Comparison of ENCODE assay signal across 12 mouse cellular contexts in the genomic region with DNA sequence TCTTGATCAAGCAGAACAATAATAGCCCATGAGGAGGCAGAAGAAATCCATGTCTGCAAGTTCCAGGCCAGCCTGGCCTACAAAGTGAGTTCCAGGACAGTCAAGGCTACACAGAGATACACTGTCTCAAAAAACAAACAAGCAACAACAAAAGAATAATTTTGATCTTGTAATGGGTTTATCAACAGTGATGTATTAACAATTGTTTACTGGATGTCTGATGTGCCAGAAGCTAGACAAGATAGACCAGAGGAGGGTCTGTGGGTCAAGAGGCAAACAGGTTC.
"Had no signal": no experiment of that assay in that cellular context is flagged by ENCODE, and none has a peak within 500 bp of the region (broad histone marks: within the 10 kb centered on the region; RNA-seq: fewer than 3 reads in every experiment).

No protein-coding gene starts in this region.

- H3K4me2 ChIP-seq: hindbrain, embryonic 13.5 days; midbrain, embryonic 12.5 days; neural tube, embryonic 13.5 days had no signal

- H3K4me3 ChIP-seq: hindbrain, embryonic 13.5 days; limb, embryonic 15.5 days; midbrain, embryonic 12.5 days; neural tube, embryonic 13.5 days had no signal

- DNase-seq: kidney, postnatal 10 days; layer of hippocampus, adult 9-11 months; layer of hippocampus, postnatal 36 days; lung, adult 18-20 months; retina, postnatal 1 day; thymus, postnatal 4 days had no signal

- H3K36me3 ChIP-seq: hindbrain, embryonic 13.5 days; limb, embryonic 15.5 days; midbrain, embryonic 12.5 days; neural tube, embryonic 13.5 days had no signal

- H3K9me3 ChIP-seq: hindbrain, embryonic 13.5 days; limb, embryonic 15.5 days; midbrain, embryonic 12.5 days; neural tube, embryonic 13.5 days had no signal

- H3K27me3 ChIP-seq: hindbrain, embryonic 13.5 days; limb, embryonic 15.5 days; midbrain, embryonic 12.5 days; neural tube, embryonic 13.5 days had no signal

- H3K9ac ChIP-seq: hindbrain, embryonic 13.5 days; limb, embryonic 15.5 days; midbrain, embryonic 12.5 days; neural tube, embryonic 13.5 days had no signal

- H3K27ac ChIP-seq: hindbrain, embryonic 13.5 days; hindbrain, postnatal 0 days; midbrain, embryonic 12.5 days; neural tube, embryonic 13.5 days had no signal

- ATAC-seq: hindbrain, postnatal 0 days; midbrain, embryonic 16.5 days had no signal
